Mouse (Mus musculus): ENCODE results near the gene D2hgdh. TPM values are rescaled to one million over a fixed set of nuclear protein-coding genes. Genes with fewer than 3 reads are reported as not detected.

The D2hgdh gene
- total and polyA plus RNA-seq, 3 experiments = 14.4 to 19.2 TPM; not detected in 1

DNA sequence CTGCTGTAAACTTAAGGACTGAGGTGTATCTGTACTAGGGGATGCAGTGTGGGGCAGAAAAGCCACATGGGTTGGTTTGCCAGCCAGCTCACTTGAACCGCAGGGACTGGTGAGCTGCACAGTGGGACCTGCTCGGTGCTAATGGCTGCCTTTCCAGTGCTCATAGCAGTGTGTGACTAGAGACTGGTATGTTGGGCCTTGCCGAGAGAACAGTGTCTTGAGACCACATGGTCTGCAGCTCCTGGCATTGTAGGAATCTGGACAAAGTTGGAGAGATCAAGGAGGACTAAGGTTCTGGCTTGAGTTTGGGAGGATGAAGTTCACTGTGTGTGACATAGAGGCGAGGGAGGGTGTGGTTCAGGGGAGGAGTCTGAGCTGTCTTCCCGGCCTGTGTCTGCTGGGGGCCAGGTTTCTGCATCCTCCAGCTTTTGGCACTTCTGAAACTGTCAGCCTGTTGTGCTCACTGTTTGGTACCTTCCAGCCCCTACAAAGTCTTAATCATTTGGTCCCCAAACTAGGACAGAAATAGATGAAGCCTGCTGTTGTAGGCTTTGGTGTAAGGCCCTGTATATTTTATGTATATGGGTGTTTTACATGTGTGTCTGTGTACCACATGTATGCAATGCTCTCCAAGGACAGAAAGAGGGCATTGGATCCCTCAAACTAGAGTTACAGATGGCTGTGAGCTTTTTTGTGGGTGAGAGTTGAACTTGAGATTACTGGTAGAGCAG lies 19.3 kb upstream of the D2hgdh start:
- Histone ChIP-seq H3K27me3 (ENCODE audit: control insufficient read depth in 1 of 2, insufficient read depth in 2 of 2, low read length in 2 of 2) (no peaks in the 10 kb centered on the region), H3K27ac (ENCODE audit: control insufficient read depth, low read depth, low read length) (peak overlapping the region; percentile 25), H3K79me2 (ENCODE audit: control insufficient read depth, insufficient read depth, low read length, poor library complexity) (peaks cover 39% of the 10 kb centered on the region), H3K4me1 (ENCODE audit: control insufficient read depth in 1 of 2, insufficient read depth in 2 of 2, low read length in 2 of 2) (peaks cover 4 to 21% of the 10 kb centered on the region in 2 experiments), H3K9me3 (replicated peaks; ENCODE audit: insufficient read depth, low read length) (no peaks in the 10 kb centered on the region), H3K9ac (ENCODE audit: control insufficient read depth, low read depth, low read length, poor library complexity, severe bottlenecking) (peak overlapping the region; percentile 44), H3K36me3 (ENCODE audit: control insufficient read depth in 1 of 2, insufficient read depth in 2 of 2, low read length in 2 of 2) (peaks cover 7 to 20% of the 10 kb centered on the region in 2 experiments), H3K4me3 (ENCODE audit: control insufficient read depth in 1 of 2, insufficient read depth in 1 of 2, low read depth in 2 of 2, low read length in 2 of 2) (peak overlapping the region; percentile 10 to 12)
- peak; percentile 67 for DNase-seq (ENCODE audit: low read depth, low spot score)
- no peak for TF ChIP-seq ZKSCAN1 (IDR thresholded peaks at IDR 0.05; ENCODE audit: low read depth, low read length)
- peak in 1 of 2 experiments; percentile 38; a peak in 1 of 4 replicates for TF ChIP-seq POLR2A (IDR thresholded peaks at IDR 0.05; ENCODE audit: control insufficient read depth in 1 of 2, insufficient read depth in 1 of 2, low read depth in 1 of 2, low read length in 2 of 2, poor library complexity in 1 of 2)
- no peak for TF ChIP-seq NELFE (IDR thresholded peaks at IDR 0.05; ENCODE audit: low read depth, low read length)
- no peak for TF ChIP-seq SIN3A (IDR thresholded peaks at IDR 0.05; ENCODE audit: low read length)
- TF ChIP-seq CHD2 (IDR thresholded peaks at IDR 0.05; ENCODE audit: low read length) = no peak
- TF ChIP-seq RAD21 (IDR thresholded peaks at IDR 0.05; ENCODE audit: low read depth, low read length) = no peak
- TF ChIP-seq USF2 (IDR thresholded peaks at IDR 0.05; ENCODE audit: borderline replicate concordance in 1 of 2, insufficient read depth in 1 of 2, low read depth in 1 of 2, low read length in 2 of 2) = peak in 1 of 2 experiments; percentile 7; a peak in 1 of 4 replicates
- no peak for TF ChIP-seq GABPA (IDR thresholded peaks at IDR 0.05; ENCODE audit: low read depth, low read length)
- TF ChIP-seq ZMIZ1 (IDR thresholded peaks at IDR 0.05; ENCODE audit: low read depth, low read length) = 0 out of 2 replicates have a peak, but pooled peaks have one; percentile 40
- TF ChIP-seq MAX (IDR thresholded peaks at IDR 0.05; ENCODE audit: low read length) = peak; percentile 64

- H3K4me1 ChIP-seq (ENCODE audit: control insufficient read depth in 1 of 2, insufficient read depth in 2 of 2, low read length in 2 of 2) = peaks cover 2 to 15% of the 10 kb centered on the region in 2 experiments
- H3K9ac ChIP-seq (ENCODE audit: control insufficient read depth, low read depth, low read length, poor library complexity, severe bottlenecking) = no peak overlapping the region
- H3K27ac ChIP-seq (ENCODE audit: control insufficient read depth, low read depth, low read length) = no peak overlapping the region
- H3K79me2 ChIP-seq (ENCODE audit: control insufficient read depth, insufficient read depth, low read length, poor library complexity) = peaks cover 21% of the 10 kb centered on the region
- H3K27me3 ChIP-seq (ENCODE audit: control insufficient read depth in 1 of 2, insufficient read depth in 2 of 2, low read length in 2 of 2) = no peaks in the 10 kb centered on the region
- no peak for DNase-seq (ENCODE audit: low read depth, low spot score)
- no peak for TF ChIP-seq POLR2AphosphoS5 (IDR thresholded peaks at IDR 0.05; ENCODE audit: borderline replicate concordance, low read depth, low read length)
- no peak for TF ChIP-seq CTCF (IDR thresholded peaks at IDR 0.05 in 2 of 3, conservative IDR thresholded peaks at IDR 0.05 in 1 of 3; ENCODE audit: control insufficient read depth in 1 of 3, insufficient read depth in 1 of 3, low read depth in 2 of 3, low read length in 3 of 3, poor library complexity in 1 of 3, severe bottlenecking in 1 of 3)
- TF ChIP-seq CHD2 (IDR thresholded peaks at IDR 0.05; ENCODE audit: low read length) = no peak
- TF ChIP-seq JUND (IDR thresholded peaks at IDR 0.05; ENCODE audit: low read depth, low read length) = no peak
- TF ChIP-seq GATA1 (IDR thresholded peaks at IDR 0.05; ENCODE audit: low read depth, low read length) = no peak
- TF ChIP-seq TBP (IDR thresholded peaks at IDR 0.05; ENCODE audit: low read depth, low read length) = no peak
- TF ChIP-seq ETS1 (IDR thresholded peaks at IDR 0.05; ENCODE audit: low read depth, low read length) = no peak
- no peak for TF ChIP-seq POLR2A (IDR thresholded peaks at IDR 0.05; ENCODE audit: control insufficient read depth in 1 of 2, insufficient read depth in 1 of 2, low read depth in 1 of 2, low read length in 2 of 2, poor library complexity in 1 of 2)
- no peak for TF ChIP-seq HCFC1 (IDR thresholded peaks at IDR 0.05; ENCODE audit: low read depth, low read length)
- no peak for TF ChIP-seq MAFK (IDR thresholded peaks at IDR 0.05; ENCODE audit: borderline replicate concordance, low read depth, low read length)
- no peak for TF ChIP-seq NRF1 (IDR thresholded peaks at IDR 0.05; ENCODE audit: insufficient read depth, low read depth, low read length, poor library complexity, severe bottlenecking)
- TF ChIP-seq ZC3H11A (IDR thresholded peaks at IDR 0.05; ENCODE audit: low read depth, low read length) = no peak
- H3K9me3 ChIP-seq (replicated peaks; ENCODE audit: insufficient read depth, low read length) = no peaks in the 10 kb centered on the region
- no peak overlapping the region for H3K4me3 ChIP-seq (ENCODE audit: control insufficient read depth in 1 of 2, insufficient read depth in 1 of 2, low read depth in 2 of 2, low read length in 2 of 2)
- H3K36me3 ChIP-seq (ENCODE audit: control insufficient read depth in 1 of 2, insufficient read depth in 2 of 2, low read length in 2 of 2) = peaks cover 12 to 13% of the 10 kb centered on the region in 2 experiments
Measured at GRCm38 (mm10) chr1:93808871-93809270, 15.8 kb upstream of the D2hgdh start.

All from MEL (cell line).